Mouse (Mus musculus) kidney, postnatal 14 days (tissue): ENCODE results near the gene 4930523C07Rik.
A peak's percentile ranks its signal among the peaks of the same experiment; 100 is the strongest.

Source experiments
- DNase-seq: peaks from one replicate; pipeline ENCODE4 v3.0.0; 2022; ENCODE audit warnings: mixed read lengths

Gene 4930523C07Rik

DNA sequence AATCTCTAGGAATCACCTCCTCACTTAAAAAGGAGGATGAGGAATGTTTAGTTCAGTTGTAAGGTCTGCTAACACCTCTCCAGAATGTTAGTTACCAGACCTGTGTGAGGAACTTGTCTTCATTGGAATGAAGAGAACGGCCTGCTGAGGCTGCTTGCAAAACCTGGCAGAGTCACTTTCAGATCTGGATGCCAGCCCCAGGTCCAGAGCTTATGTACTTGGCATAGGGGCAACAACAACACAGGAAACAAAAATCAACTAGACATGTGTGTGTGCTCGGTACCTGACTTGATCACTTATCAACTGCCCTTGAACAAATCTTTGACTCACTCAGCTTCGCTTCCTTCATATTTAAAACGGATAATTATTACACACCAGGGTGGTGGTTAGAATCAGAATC lies 2.6 kb downstream of the 4930523C07Rik start:
- no peak for DNase-seq

DNA sequence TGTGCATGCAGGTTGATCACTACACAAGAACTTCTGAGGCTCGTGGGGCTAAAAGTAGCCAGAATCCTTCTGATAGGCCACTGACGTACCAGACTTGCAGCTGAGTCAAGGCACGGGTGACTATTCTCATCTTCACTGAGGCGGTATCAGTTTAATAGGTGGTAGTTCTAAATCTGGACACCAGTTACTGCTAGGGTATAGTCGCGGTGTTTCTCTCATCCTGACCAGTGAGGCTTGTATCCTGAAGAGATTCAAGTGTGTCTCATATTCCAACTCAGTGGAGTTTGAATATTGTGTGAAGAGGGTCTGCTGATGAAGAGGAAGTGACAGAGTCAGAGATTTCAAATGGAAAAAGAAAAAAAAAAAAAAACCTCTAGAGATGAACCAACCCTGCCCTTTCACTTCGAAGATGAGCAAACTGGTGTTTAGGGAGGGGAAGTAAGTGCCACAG lies 3.3 kb downstream of the 4930523C07Rik start:
- DNase-seq = no peak

DNA sequence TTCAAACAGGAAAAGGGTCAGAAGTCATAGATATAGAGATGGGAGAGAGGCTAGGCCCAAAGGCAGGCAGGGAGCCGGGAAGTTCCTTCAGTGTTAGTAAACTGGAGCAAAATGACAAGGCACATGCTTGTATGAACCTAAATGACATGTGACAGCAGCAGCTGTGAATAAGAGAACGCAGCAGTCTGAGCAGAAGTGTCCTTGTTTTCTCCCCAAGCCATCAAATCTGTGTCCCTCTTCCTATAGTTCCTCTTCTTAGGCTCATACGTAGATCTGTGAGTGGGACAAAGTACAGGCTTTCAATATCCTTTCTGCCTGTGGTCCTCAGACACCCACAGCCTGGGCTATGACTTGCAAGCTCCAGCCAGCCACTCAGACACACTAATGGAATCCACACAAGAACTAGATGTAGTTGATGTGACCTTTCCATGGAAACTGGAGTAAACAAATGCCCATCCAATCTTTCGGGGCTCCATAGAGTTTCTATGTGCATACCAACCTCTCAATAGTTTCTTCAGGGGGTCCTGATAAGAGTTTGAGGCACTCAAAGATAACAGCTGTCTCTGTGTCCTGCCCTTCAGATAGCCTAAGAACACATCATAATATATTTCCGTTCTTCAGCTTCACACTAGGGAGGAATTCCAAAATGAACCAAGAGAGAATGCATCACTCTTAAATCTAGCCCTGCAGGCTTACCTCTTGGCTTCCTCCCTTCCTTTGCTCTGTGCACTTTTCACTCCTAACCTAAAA lies 5.1 kb downstream of the 4930523C07Rik start:
- DNase-seq = no peak

DNA sequence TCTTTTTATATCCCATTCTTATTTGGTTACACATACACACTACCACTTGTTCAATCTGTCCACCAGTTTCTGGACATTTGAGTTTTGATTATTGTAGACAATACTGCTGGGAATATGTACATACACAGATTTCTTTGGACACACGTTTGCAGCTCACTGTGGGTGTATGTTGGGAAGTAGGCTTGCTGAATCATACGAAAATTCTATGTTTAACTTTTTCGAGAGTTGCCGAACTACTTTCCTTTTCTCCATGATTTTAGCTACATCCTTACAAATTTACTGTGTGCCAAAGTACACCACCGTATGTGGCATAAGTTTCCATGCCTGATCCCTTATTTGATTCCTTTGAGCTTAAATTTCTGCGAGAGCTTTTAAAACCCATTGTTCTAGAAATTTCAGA lies 6.7 kb downstream of the 4930523C07Rik start:
- DNase-seq = no peak

DNA sequence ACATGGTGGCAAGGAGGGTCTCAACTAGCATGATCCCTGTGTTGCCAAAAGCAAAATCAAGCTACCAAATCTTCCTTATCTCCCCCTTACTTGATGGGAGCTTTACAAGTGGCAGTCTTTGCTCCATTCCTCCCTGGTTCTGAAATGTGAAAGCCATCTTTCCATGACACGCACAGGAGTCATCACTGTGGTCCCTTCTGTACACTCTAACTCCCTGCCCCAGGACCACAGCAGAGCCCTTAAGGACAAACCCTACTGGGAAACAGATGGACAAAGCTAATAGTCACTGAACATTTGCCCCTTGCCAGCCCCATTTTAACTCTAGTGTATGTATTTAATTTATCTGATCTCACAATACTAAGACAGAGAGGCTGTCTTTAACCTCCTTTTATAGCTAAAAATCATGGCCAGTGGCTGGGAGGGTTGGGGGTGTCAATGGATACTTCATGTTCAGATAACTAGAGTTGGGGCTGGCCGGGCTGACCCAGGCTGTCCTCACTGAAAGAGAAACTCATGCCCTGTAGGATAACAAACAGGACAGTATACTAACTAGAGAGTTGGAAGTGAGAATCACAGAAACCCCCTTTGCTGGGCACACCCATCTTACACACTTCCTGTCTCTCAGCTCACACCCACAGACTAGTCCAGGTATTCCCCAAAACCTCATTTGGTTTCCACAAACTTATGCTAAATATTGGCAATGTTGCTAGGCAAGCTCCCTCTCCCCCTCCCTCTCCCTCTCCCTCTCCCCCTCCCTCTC lies 8.6 kb downstream of the 4930523C07Rik start:
- DNase-seq = no peak

DNA sequence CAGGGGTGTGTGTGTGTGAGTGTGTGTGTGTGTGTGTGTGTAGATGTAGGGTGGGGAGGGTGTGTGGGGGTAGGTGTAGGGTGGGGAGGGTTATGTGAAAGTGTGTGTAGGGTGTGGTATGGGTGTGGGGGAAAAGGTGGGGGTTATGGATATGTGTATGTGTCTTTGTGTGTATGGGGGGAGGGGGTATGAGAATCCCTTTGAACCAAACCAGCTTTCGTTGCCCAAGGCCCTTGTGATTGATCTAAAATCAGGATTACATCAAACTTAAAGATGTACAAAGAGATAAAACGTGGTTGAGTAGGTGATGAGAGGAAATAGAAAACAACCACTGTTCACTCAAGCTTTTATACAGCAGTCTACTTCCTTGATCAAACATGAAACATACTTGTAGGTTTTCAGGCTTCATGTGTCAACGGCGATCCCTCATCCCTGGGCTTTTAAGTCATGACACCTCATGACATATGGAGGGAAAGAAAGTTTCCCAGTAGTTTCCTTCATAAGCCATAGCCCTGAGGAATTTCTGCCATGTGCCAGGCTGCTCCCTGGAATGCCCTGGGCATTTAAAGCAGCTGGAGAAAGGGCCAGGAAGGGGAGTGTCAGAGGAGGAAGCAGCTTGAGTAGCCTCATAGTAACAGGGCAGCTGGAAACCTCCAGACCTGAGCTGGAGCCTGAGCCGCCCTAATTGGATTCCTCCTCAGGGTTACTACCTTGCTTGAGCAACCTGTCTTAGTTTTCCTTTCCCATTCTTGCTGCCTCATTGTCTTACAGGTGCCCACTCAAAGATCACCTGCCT lies 9.5 kb downstream of the 4930523C07Rik start:
- DNase-seq = no peak

DNA sequence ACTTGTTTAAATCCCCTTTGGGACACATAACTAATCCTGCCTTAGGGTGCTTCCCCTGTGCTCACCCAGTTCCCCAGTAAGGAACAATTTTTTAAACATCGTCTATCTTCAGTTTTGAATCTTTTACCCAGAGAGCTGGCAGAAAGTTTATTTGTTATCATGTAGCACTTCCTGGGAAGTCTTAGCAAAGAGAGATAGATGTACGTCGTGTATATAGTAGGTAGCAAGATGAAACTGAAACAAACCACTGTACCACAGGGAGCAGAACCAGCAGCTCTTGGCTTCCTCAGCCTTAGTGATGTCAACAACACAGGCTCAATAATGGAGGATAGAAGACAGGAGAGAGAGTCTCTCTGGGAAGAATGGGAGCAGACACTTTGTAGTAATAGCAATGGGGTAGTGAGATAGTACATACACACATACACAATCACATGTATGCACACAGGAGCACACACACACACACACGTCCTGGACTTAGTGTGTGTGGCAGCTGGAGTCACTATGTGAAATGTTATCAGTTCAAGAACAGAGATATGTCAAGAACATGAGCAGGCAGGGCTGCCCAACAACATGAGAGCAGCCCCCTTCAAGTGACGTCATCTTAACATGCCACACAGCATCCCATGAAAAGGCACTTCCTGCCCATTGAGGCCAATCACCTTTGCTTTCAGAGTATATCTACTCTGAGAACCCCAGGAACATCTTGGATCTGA lies 10.3 kb downstream of the 4930523C07Rik start:
- no peak for DNase-seq

DNA sequence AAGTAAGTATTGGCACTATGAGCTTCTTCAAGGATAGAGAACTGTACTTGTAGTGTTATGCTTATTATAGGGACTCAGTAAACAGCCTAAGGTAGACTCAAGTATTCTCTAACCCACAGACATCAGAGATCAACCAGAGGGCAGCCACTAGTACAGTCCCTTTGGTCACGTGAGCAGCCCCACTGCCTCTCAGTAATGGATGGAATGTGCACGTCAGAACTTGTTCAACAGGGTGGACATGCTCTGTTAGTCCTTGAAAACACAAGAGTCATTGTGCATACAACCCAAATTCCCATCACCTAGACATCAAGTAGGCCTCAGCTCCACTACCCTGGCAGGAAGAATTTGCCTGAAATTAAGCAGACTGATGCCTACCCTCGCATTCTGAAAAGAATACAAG lies 13.5 kb downstream of the 4930523C07Rik start:
- DNase-seq = peak; percentile 63

DNA sequence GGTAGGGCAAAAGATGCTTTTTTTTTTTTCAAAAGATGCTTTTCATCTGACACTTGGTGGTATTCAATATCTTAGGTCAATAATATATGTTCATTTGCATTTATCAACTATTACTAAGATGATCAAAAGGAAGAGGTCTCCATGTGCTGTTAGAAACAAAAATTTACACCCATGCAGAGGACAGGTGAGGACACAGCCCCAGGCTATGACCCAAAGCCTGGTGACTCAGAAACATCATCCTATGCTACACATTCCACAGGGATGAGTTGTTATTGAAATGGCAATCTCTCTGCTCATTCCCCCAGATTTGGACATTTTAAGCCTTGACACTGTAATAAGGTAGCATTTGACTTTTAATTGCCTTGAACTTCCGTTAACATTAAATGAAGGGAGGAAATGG lies 15.7 kb downstream of the 4930523C07Rik start:
- DNase-seq = no peak

DNA sequence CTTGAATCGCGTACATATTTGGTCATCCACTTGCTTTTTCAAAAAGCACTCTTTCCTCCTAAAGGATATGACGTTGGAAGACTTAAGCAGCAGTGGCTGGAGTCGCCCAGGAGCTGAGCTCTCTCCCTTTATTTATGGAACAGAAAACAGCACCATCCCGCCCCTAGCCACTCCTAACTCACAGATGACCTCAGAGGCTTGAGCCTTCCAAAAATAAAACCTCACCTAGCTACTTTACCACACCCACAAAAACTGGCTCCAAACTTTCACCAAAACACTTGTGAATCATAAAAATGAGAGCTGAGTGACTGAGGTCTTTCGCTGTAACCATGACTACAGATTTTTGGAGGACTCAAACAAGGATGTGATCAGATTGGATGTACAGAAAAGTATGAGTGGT lies 16.4 kb downstream of the 4930523C07Rik start:
- DNase-seq = no peak

DNA sequence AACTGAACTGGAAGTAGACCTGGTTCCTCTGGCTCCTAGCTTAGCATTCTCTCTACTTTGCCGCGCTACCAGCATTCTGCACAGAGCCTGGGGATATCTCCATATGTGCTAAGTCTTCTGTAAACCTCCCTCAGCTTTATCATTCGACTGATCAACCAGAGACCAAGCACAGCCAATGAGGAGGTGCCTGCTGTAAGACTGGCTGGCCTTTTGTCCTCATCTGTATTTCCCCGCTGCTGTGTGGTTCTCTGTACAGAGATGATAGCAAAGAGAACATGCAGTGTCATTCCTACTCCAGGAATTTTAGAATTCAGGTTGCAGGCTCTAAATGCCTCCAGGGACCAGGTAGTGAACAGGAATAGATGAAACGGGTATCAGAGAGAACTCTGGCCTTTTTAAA lies 17.1 kb downstream of the 4930523C07Rik start:
- no peak for DNase-seq

DNA sequence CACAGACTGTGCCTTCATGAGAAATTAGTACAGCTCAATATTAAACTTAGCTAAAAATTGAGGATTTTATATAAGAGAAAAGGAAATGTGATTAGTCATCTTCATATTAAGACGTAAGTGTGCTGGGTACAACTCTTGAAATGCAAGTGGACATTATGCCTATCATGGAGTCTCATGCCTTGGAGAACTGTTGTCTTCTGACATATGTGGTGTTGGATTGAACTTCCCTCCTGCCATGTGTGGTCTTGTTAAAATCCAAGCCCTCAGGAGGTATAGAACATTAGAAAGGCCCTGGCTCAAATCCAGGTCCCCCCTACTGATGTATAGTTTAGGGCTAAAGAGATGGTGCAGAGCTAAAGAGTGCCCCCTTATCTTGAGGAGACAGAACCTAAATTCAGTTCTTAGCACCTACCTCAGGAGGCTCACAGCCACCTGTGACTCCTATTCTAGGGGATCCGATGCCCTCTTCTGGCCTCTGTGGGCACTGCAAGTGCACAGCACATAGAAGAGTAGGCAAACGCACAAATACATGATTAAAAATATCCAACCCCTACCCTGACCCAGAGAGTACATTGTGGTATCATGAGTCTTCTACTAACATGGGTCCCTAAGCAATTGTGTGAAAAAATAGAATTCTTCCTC lies 17.7 kb downstream of the 4930523C07Rik start:
- DNase-seq = no peak

DNA sequence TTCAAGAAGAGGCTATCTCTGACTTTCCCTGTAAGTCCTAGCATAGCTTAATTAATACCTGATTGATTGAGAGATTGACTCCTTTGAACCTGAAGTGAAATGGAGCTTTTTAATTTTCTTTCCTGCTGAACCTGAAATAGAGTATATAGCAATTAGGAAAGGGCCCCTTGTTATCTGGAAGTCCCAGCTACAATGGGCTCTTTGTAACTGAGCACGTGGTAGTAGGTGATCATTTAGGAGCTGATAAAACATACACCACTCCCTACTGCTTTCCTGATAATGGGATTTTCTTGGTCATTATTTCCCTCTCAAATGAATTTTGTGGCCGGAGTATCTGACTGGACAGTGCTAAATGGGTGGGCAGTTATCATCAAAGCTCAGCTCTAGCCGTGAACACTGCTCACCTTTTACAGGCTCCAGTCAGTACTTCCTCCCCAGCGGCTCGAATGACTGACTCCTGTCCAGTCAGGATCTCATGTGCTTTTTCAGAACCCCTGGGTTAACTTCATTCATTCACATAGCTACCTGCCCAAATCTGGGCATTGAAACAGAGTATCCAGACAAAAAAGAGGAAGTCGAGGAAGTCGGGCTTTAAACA lies 20.5 kb downstream of the 4930523C07Rik start:
- no peak for DNase-seq

DNA sequence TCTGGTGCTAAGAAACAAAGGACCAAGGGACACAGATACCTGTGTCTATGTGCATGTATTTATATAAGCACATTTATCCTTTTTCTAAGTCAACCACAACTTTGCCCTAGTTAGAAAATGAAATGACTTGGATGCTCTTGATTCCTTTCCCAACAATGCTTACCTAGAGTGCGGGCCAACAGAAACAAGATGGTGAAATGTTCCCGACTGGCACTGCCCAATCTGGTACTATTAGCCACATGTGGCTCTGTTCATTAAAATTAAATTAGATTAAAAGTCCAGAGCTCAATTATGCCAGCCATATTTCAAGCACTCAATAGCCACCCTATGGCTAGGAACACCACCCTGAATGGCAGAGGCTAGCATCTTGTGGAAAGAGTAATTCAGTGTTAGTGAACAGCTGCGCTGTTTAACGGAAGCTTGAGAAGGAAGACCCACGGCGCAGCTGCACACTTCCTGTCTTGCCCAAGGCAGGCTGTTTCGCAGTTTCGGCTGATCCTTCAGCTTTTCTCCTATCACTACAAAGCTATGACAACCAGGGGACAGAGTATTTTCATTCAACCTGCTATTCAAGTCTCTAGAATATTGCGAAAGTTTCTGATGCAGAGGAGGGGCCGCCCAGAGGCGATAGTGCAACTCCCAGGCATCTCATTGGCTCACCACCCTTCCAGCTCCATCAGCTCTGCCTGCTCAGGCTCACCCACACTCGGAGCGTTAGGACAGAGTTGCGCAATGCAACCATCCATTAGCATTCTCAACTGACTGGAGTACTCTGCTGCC lies 34.9 kb downstream of the 4930523C07Rik start:
- peak; percentile 52 for DNase-seq

DNA sequence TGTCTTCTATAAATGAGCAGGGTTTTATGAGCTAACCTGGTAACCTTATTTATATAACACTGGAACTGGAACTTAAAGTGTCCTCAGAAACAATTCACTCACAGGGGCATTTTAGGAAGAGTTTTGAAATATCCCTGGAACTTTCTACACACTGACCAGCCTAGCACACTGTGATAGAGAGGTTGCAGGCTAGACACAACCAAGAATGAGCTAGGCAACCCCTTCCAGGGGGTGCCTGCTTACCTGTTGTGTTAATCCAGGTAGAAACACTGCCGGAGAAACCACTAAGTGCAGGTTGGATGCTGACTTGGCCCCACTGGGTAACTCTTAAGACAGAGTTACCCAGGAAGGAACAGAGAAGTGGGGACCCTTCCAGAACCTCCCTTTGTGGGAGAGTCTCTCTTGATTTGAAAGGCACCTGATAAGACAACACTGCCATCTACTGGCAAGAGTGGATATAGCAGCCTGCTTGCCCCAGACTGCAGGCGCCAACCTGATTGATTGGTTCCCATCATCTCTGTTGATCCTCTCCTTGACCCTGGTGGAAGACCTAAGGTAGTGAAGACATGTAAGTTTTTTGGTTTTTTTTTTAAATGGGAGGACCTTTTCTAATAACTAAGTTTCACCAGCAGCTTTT lies 36.7 kb downstream of the 4930523C07Rik start:
- peak; percentile 83 for DNase-seq

DNA sequence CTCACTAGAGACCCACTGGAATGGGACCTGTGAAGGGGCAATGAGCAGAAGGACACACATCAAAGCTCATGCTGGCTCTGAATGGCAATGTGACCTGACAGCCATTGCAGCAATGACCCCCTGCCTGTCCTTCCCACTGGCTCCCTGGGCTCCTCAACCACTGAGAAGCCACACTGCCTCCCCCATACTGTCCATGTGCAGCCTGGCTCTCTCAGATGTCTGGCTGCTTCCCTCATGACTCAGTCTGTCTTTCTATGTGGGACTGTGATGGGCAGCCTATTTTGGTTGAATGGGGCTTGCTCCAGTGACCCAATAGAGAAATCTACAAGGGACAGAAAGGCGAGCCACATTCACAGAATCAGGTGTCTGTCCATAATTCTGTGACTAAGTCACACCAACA lies 38.5 kb downstream of the 4930523C07Rik start:
- DNase-seq = no peak

DNA sequence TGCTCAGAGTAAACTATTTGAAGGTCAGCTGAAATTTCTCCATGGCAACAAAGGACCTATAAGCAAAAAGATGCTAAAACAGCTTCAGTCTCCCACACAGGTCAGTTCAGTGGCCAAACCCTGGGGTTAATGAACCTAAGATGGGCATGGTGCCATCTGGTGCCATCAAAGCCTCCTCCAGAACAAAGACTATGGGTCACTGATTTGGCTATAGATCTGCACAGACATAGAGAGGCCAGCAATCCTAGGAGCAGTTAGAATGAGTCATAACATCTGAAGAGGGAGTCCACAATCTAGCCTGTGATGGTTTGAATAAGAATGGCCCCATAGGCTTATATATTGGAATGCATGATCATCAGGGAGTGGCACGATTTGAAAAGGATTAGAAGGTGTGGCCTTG lies 40.1 kb downstream of the 4930523C07Rik start:
- no peak for DNase-seq

DNA sequence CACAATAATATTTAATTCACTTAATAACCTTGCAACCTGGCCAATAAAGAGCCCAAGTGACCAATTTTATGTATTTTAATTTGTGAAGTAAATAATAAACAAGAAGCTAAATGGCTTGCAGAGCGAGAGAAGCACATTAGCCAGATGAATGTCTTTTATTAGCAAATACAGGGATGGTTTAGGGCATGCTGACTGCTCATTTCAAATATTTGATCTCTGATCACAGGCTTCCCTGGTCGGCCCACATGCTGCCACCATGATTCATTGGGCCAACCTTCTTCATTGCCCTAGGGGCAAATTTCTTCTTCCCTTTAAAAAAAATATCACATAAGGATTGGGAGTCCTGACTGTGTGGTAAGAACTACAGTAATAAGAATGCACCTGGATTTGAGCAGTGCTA lies 42.5 kb downstream of the 4930523C07Rik start:
- DNase-seq = no peak

DNA sequence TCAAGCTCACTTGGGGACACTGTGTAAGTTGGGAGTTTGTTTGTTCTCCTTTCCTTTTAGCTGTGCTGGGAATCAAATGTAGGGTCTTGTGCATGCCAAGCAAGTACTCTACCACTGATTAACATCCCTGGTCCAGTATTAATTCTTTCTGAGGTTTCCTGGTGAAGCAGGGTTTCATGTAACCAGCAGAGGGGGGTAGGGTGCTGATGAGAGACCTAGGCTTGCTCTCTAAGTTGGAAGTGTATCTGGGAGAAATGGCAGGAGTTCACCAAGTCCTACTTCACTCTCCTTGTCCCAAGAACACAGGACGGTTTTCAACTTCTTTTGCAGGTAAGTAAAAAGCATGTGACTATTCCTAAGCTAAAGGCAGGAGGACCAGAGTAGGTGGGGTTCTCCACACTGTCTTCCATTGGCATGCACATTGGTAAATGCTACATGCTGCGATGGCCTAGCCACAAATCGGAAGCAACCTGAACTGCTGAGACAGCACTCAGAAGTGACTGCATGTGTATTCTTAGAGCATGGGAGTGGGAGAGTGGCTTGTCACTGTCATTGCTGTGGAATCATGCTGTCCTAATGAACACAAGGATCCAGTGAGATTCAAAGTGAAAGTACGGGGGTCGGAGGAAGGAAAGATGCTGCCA lies 55.6 kb downstream of the 4930523C07Rik start:
- peak; percentile 17 for DNase-seq

DNA sequence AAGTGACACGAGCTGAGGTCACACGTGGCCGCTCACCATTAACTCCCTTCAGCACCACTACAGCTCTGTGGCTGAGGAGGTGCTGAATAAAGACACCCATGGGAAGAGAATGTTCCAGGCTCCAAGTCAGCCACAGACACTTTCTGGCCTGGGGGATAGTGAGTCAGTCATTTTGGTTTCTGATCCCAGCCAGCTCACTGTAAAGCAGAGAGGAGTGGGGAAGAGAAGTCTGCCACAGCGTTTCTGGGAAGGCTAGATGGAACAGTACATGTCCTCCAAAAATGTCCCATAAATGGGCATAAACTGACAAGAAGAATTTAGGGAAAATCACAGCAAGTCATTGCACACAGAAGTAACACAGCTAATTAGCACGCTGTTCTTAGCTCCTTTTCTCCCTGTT lies 56.8 kb downstream of the 4930523C07Rik start:
- DNase-seq = no peak
